Mouse (Mus musculus): ENCODE measurements around the gene Ackr1. TPM values are rescaled to one million over a fixed set of nuclear protein-coding genes. Genes with fewer than 3 reads are reported as not detected.
A peak's percentile ranks its signal among the peaks of the same experiment; 100 is the strongest.

The Ackr1 gene
- polyA plus RNA-seq (2012; ENCODE audit: insufficient read depth, insufficient read length, low replicate concordance, missing spikeins), result not detected in 2 replicates

- no peak within 1 kb of the TSS for H3K4me3 ChIP-seq (ENCODE audit: insufficient read depth, low read depth, low read length)
- TF ChIP-seq POLR2A (IDR thresholded peaks at IDR 0.05; ENCODE audit: insufficient read depth, low read depth, low read length) (no peak), CTCF (IDR thresholded peaks at IDR 0.05; ENCODE audit: insufficient read depth, low read depth, low read length) (no peak)
- 80% methylated on average over 9 of the region's 9 CpGs for WGBS
- peaks cover 27% of the 10 kb centered on the region for H3K4me1 ChIP-seq (ENCODE audit: control insufficient read depth, insufficient read depth, low read length)
- no peak within 1 kb of the TSS for H3K27ac ChIP-seq (ENCODE audit: insufficient read depth, low read depth, low read length)
These were observed at the start of gene Ackr1 for GRCm38 (mm10) chr1:173333312-173334253. Gene Ackr1 (minus strand): TSS chr1:173333750.

GRCm38 (mm10) chr1:173381436-173381835, 47.9 kb upstream of the Ackr1 start:
- no peaks in the 10 kb centered on the region for H3K4me1 ChIP-seq (ENCODE audit: control insufficient read depth, insufficient read depth, low read length)
- TF ChIP-seq POLR2A (IDR thresholded peaks at IDR 0.05; ENCODE audit: insufficient read depth, low read depth, low read length), result no peak
- TF ChIP-seq CTCF (IDR thresholded peaks at IDR 0.05; ENCODE audit: insufficient read depth, low read depth, low read length), result no peak
- H3K4me3 ChIP-seq (ENCODE audit: insufficient read depth, low read depth, low read length), result no peak overlapping the region
- H3K27ac ChIP-seq (ENCODE audit: insufficient read depth, low read depth, low read length), result no peak overlapping the region
- 65% methylated on average over 6 of the region's 6 CpGs for WGBS

GRCm38 (mm10) chr1:173377380-173378112, 44.0 kb upstream of the Ackr1 start:
- 20% methylated on average over 13 of the region's 13 CpGs for WGBS
- Histone ChIP-seq H3K4me3 (ENCODE audit: insufficient read depth, low read depth, low read length) (no peak overlapping the region), H3K4me1 (ENCODE audit: control insufficient read depth, insufficient read depth, low read length) (no peaks in the 10 kb centered on the region), H3K27ac (ENCODE audit: insufficient read depth, low read depth, low read length) (no peak overlapping the region)
- TF ChIP-seq CTCF (IDR thresholded peaks at IDR 0.05; ENCODE audit: insufficient read depth, low read depth, low read length) (peak; percentile 57; the same call in 1 of the 2 replicates), POLR2A (IDR thresholded peaks at IDR 0.05; ENCODE audit: insufficient read depth, low read depth, low read length) (no peak)

- Histone ChIP-seq H3K4me1 (ENCODE audit: control insufficient read depth, insufficient read depth, low read length) (0 out of 2 replicates have a peak, but pooled peaks cover 2% of the 10 kb centered on the region), H3K27ac (ENCODE audit: insufficient read depth, low read depth, low read length) (no peak overlapping the region), H3K4me3 (ENCODE audit: insufficient read depth, low read depth, low read length) (no peak overlapping the region)
- TF ChIP-seq POLR2A (IDR thresholded peaks at IDR 0.05; ENCODE audit: insufficient read depth, low read depth, low read length), result no peak
- TF ChIP-seq CTCF (IDR thresholded peaks at IDR 0.05; ENCODE audit: insufficient read depth, low read depth, low read length), result no peak
- WGBS, result 88% methylated on average over 7 of the region's 7 CpGs
These were observed 40.5 kb upstream of the Ackr1 start for GRCm38 (mm10) chr1:173374020-173374419.

- 86% methylated on average over 6 of the region's 6 CpGs for WGBS
- H3K4me1 ChIP-seq (ENCODE audit: control insufficient read depth, insufficient read depth, low read length), result peaks cover 5% of the 10 kb centered on the region; the same call in 1 of the 2 replicates
- no peak overlapping the region for H3K4me3 ChIP-seq (ENCODE audit: insufficient read depth, low read depth, low read length)
- H3K27ac ChIP-seq (ENCODE audit: insufficient read depth, low read depth, low read length), result no peak overlapping the region
- TF ChIP-seq POLR2A (IDR thresholded peaks at IDR 0.05; ENCODE audit: insufficient read depth, low read depth, low read length), result no peak
These were observed 38.0 kb upstream of the Ackr1 start for GRCm38 (mm10) chr1:173371586-173371985.

- Histone ChIP-seq H3K4me1 (ENCODE audit: control insufficient read depth, insufficient read depth, low read length) (peaks cover 12% of the 10 kb centered on the region), H3K4me3 (ENCODE audit: insufficient read depth, low read depth, low read length) (no peak overlapping the region), H3K27ac (ENCODE audit: insufficient read depth, low read depth, low read length) (no peak overlapping the region)
- 63% methylated on average over 6 of the region's 6 CpGs for WGBS
- TF ChIP-seq CTCF (IDR thresholded peaks at IDR 0.05; ENCODE audit: insufficient read depth, low read depth, low read length) (no peak), POLR2A (IDR thresholded peaks at IDR 0.05; ENCODE audit: insufficient read depth, low read depth, low read length) (no peak)
These were observed 36.9 kb upstream of the Ackr1 start for GRCm38 (mm10) chr1:173370456-173370855.

GRCm38 (mm10) chr1:173369611-173370010, 36.1 kb upstream of the Ackr1 start:
- no peak for TF ChIP-seq POLR2A (IDR thresholded peaks at IDR 0.05; ENCODE audit: insufficient read depth, low read depth, low read length)
- H3K4me1 ChIP-seq (ENCODE audit: control insufficient read depth, insufficient read depth, low read length), result peaks cover 13% of the 10 kb centered on the region
- WGBS, result 96% methylated on average over 2 of the region's 2 CpGs
- H3K4me3 ChIP-seq (ENCODE audit: insufficient read depth, low read depth, low read length), result no peak overlapping the region
- H3K27ac ChIP-seq (ENCODE audit: insufficient read depth, low read depth, low read length), result no peak overlapping the region

GRCm38 (mm10) chr1:173367356-173368046, 34.0 kb upstream of the Ackr1 start, which contains the start of gene Cadm3:
Gene Cadm3 (minus strand): TSS chr1:173367695.
- under 1% methylated on average over 46 of the region's 46 CpGs for WGBS
- Histone ChIP-seq H3K4me1 (ENCODE audit: control insufficient read depth, insufficient read depth, low read length) (peaks cover 13% of the 10 kb centered on the region), H3K27ac (ENCODE audit: insufficient read depth, low read depth, low read length) (peak within 1 kb of the TSS; percentile 86), H3K4me3 (ENCODE audit: insufficient read depth, low read depth, low read length) (peak within 1 kb of the TSS; percentile 98)
- no peak for TF ChIP-seq CTCF (IDR thresholded peaks at IDR 0.05; ENCODE audit: insufficient read depth, low read depth, low read length)
- TF ChIP-seq POLR2A (IDR thresholded peaks at IDR 0.05; ENCODE audit: insufficient read depth, low read depth, low read length), result peak; percentile 98
